Mouse (Mus musculus) intestine, embryonic 16.5 days (tissue): Measurements from ENCODE around the gene Cdh15. TPM values are rescaled to one million over a fixed set of nuclear protein-coding genes. Genes with fewer than 3 reads are reported as not detected.

ENCODE experiments used
- ATAC-seq: fragments of 200-750 bp; cut with Nextera tagmentation; 2 replicates; pipeline ENCODE4 v1.8.0; 2017; ENCODE audit warnings: moderate TSS enrichment, moderate library complexity
- H3K27ac ChIP-seq: fragments of 300-500 bp; sonication (generic); 2 replicates; pipeline ENCODE4 v1.5.1; 2014; ENCODE audit warnings: mild to moderate bottlenecking, low read length
- H3K27me3 ChIP-seq: fragments of 300-500 bp; sonication (generic); replicated peaks from 2 replicates; pipeline ENCODE4 v1.6.1; 2014; ENCODE audit warnings: low read length, control low read depth, mixed read lengths; ENCODE audit not compliant: control insufficient read depth, insufficient read depth
- H3K36me3 ChIP-seq: fragments of 300-500 bp; sonication (generic); 2 replicates; pipeline ENCODE4 v1.6.1; 2014; ENCODE audit warnings: low read length, control low read depth; ENCODE audit not compliant: control insufficient read depth, insufficient read depth
- H3K4me1 ChIP-seq: fragments of 300-500 bp; sonication (generic); 2 replicates; pipeline ENCODE4 v1.6.1; 2014; ENCODE audit warnings: low read length, control low read depth, mixed read lengths; ENCODE audit not compliant: control insufficient read depth, insufficient read depth
- H3K4me2 ChIP-seq: fragments of 300-500 bp; sonication (generic); 2 replicates; pipeline ENCODE4 v1.6.1; 2014; ENCODE audit warnings: low read depth, low read length, control low read depth
- H3K4me3 ChIP-seq: fragments of 300-500 bp; sonication (generic); 2 replicates; pipeline ENCODE4 v1.5.1; 2014; ENCODE audit warnings: mild to moderate bottlenecking, low read length
- H3K9ac ChIP-seq: fragments of 300-500 bp; sonication (generic); 2 replicates; pipeline ENCODE4 v1.6.1; 2014; ENCODE audit warnings: low read depth, low read length
- H3K9me3 ChIP-seq: fragments of 300-500 bp; sonication (generic); 2 replicates; pipeline ENCODE4 v1.6.1; 2016; ENCODE audit warnings: low read length, control low read depth; ENCODE audit not compliant: control insufficient read depth
- WGBS: fragments of 180-500 bp; shearing (Covaris S2); extraction: QIAGEN DNeasy Blood & Tissue Kit; methylation state at CpG from one replicate; pipeline ENCODE4 v1.1.7; 2014; 5-methylcytosine and 5-hydroxymethylcytosine counted together
- polyA plus RNA-seq: library from polyadenylated mRNA; unstranded; fragments of >200 nt; fragmentation: Nextera tagmentation; extraction: Ambion mirVana; gene quantifications from 2 replicates; pipeline ENCODE4 v1.2.1, GENCODE M21; 2015

The Cdh15 gene
- polyA plus RNA-seq = 0.11 and 0.24 TPM in 2 replicates

- Histone ChIP-seq H3K36me3 (no peaks in the 10 kb centered on the region), H3K9me3 (no peaks in the 10 kb centered on the region), H3K9ac (no peak within 1 kb of the TSS), H3K4me1 (peaks cover 7% of the 10 kb centered on the region; the same call in 1 of the 2 replicates), H3K4me3 (no peak within 1 kb of the TSS), H3K4me2 (no peak within 1 kb of the TSS), H3K27ac (no peak within 1 kb of the TSS), H3K27me3 (no peaks in the 10 kb centered on the region; the same call in 1 of the 2 replicates)
- 22% methylated on average over 17 of the region's 18 CpGs for WGBS
- ATAC-seq = peak; percentile 87
Observed at GRCm38 (mm10) chr8:122847829-122848561, at the start of gene Cdh15. Gene Cdh15, plus strand, starts transcription at chr8:122847966.

GRCm38 (mm10) chr8:122803906-122804761 is 43.6 kb upstream of the Cdh15 start:
- no peaks in the 10 kb centered on the region for H3K27me3 ChIP-seq
- no peaks in the 10 kb centered on the region for H3K9me3 ChIP-seq
- H3K4me3 ChIP-seq = no peak overlapping the region
- H3K27ac ChIP-seq = no peak overlapping the region
- ATAC-seq = no peak
- H3K36me3 ChIP-seq = no peaks in the 10 kb centered on the region
- H3K4me1 ChIP-seq = no peaks in the 10 kb centered on the region
- 50% methylated on average over 15 of the region's 15 CpGs for WGBS
- no peak overlapping the region for H3K9ac ChIP-seq
- no peak overlapping the region for H3K4me2 ChIP-seq

- ATAC-seq = no peak
- H3K9me3 ChIP-seq = no peaks in the 10 kb centered on the region
Observed at GRCm38 (mm10) chr8:122805349-122805748, 42.4 kb upstream of the Cdh15 start.

GRCm38 (mm10) chr8:122806956-122807538 is 40.7 kb upstream of the Cdh15 start:
- Histone ChIP-seq H3K4me3 (no peak overlapping the region), H3K27ac (no peak overlapping the region), H3K4me2 (no peak overlapping the region), H3K36me3 (no peaks in the 10 kb centered on the region), H3K9me3 (no peaks in the 10 kb centered on the region), H3K9ac (no peak overlapping the region), H3K27me3 (no peaks in the 10 kb centered on the region), H3K4me1 (no peaks in the 10 kb centered on the region)
- WGBS = 69% methylated on average over 7 of the region's 7 CpGs
- ATAC-seq = no peak

More at GRCm38 (mm10) chr8:122805349-122805748, 42.4 kb upstream of the Cdh15 start:
- no peak overlapping the region for H3K9ac ChIP-seq
- H3K4me3 ChIP-seq = no peak overlapping the region
- no peaks in the 10 kb centered on the region for H3K4me1 ChIP-seq
- no peaks in the 10 kb centered on the region for H3K27me3 ChIP-seq
- no peaks in the 10 kb centered on the region for H3K36me3 ChIP-seq
- H3K27ac ChIP-seq = no peak overlapping the region
- 66% methylated on average over 3 of the region's 3 CpGs for WGBS
- H3K4me2 ChIP-seq = no peak overlapping the region

- 85% methylated on average over 4 of the region's 4 CpGs for WGBS
- H3K4me1 ChIP-seq = no peaks in the 10 kb centered on the region
- ATAC-seq = no peak
- H3K27ac ChIP-seq = no peak overlapping the region
- H3K27me3 ChIP-seq = no peaks in the 10 kb centered on the region
- H3K4me3 ChIP-seq = no peak overlapping the region
- H3K4me2 ChIP-seq = no peak overlapping the region
- no peak overlapping the region for H3K9ac ChIP-seq
- peaks cover 3% of the 10 kb centered on the region; the same call in 1 of the 2 replicates for H3K36me3 ChIP-seq
- no peaks in the 10 kb centered on the region for H3K9me3 ChIP-seq
Observed at GRCm38 (mm10) chr8:122807907-122808306, 39.9 kb upstream of the Cdh15 start.

GRCm38 (mm10) chr8:122810376-122810775 is 37.4 kb upstream of the Cdh15 start:
- Histone ChIP-seq H3K27me3 (no peaks in the 10 kb centered on the region), H3K9me3 (no peaks in the 10 kb centered on the region), H3K36me3 (peaks cover 8% of the 10 kb centered on the region; the same call in 1 of the 2 replicates), H3K9ac (no peak overlapping the region), H3K4me3 (no peak overlapping the region), H3K4me2 (no peak overlapping the region), H3K4me1 (no peaks in the 10 kb centered on the region), H3K27ac (no peak overlapping the region)
- no peak for ATAC-seq
- 72% methylated on average over 8 of the region's 8 CpGs for WGBS

- no peaks in the 10 kb centered on the region for H3K4me1 ChIP-seq
- H3K36me3 ChIP-seq = peaks cover 8% of the 10 kb centered on the region; the same call in 1 of the 2 replicates
- H3K27ac ChIP-seq = no peak overlapping the region
- H3K4me3 ChIP-seq = no peak overlapping the region
- H3K9ac ChIP-seq = no peak overlapping the region
- no peak for ATAC-seq
- 83% methylated on average over 16 of the region's 16 CpGs for WGBS
- no peaks in the 10 kb centered on the region for H3K9me3 ChIP-seq
- H3K27me3 ChIP-seq = no peaks in the 10 kb centered on the region
- H3K4me2 ChIP-seq = no peak overlapping the region
Observed at GRCm38 (mm10) chr8:122811870-122812494, 35.8 kb upstream of the Cdh15 start.

GRCm38 (mm10) chr8:122812610-122813250 is 35.0 kb upstream of the Cdh15 start:
- H3K9ac ChIP-seq = no peak overlapping the region
- no peak overlapping the region for H3K4me2 ChIP-seq
- no peaks in the 10 kb centered on the region for H3K9me3 ChIP-seq
- H3K36me3 ChIP-seq = peaks cover 8% of the 10 kb centered on the region; the same call in 1 of the 2 replicates
- H3K27me3 ChIP-seq = no peaks in the 10 kb centered on the region
- H3K27ac ChIP-seq = no peak overlapping the region
- H3K4me1 ChIP-seq = no peaks in the 10 kb centered on the region
- no peak overlapping the region for H3K4me3 ChIP-seq
- ATAC-seq = no peak
- 72% methylated on average over 14 of the region's 14 CpGs for WGBS
